Mouse (Mus musculus): ENCODE data around the gene Trarg1.
A peak's percentile ranks its signal among the peaks of the same experiment; 100 is the strongest.
"Not testable (repeated sequence)": the region's sequence is repeated elsewhere in the genome, so short reads cannot be mapped to it uniquely, and the experiment has no call there.

Gene Trarg1

DNA sequence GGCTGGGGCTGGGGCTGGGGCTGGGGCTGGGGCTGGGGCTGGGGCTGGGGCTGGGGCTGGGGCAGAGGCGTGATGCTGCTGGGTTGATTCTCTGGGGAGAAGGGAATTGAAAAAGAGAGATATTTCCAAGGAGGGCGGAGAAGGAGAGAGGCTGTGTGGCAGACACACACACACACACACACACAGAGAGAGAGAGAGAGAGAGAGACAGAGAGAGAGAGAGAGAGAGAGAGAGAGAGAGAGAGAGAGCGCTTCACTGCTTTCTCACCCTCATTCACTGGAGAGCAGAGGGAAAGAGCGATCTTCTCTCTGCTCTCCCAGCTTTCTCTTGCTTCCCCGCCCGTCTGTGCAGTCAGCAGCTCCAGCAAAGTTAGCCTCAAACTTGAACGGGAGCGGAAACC is at the start of gene Trarg1:
Trarg1 (plus strand) TSS at position 301 of the 400 bp plus-strand sequence.
- DNase-seq (ENCODE audit: low spot score), result not testable (repeated sequence)

DNA sequence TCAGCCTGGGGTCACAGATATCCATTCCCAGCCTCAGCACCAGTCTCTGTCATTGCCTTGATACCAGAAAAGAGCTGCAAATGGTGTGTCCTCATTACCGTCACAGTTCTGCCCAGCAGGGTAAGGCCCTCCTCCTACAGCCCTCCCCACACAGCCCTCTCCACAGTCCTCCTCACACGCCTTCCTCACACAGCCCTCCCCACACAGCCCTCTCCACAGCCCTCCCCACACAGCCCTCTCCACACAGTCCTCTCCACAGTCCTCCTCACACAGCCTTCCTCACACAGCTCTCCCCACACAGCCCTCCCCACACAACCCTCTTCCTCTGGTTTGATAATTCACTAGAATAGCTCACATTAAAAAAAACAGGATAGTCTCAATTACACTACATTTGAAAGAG is 49.6 kb upstream of the Trarg1 start:
- no peak for DNase-seq (ENCODE audit: low spot score)

DNA sequence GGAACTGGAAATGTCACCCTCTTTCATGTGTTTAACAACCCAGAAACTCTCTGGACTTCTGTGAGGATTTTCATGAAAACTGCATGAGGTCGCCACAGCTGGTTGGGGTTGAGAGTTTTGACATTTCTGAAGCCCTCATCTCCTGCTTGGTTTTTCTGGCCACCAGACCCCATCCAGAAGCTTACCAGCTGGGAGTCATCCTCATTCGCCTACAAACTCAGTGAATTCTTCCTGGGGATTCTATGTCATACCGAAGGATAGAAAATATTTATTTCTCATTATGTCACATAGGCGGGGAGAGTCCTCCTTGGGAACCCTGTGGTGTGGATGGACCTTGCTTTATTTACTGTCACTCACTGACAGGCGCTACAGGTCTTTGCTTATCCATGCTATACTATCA is 49.1 kb upstream of the Trarg1 start:
- no peak for DNase-seq (ENCODE audit: low spot score)

DNA sequence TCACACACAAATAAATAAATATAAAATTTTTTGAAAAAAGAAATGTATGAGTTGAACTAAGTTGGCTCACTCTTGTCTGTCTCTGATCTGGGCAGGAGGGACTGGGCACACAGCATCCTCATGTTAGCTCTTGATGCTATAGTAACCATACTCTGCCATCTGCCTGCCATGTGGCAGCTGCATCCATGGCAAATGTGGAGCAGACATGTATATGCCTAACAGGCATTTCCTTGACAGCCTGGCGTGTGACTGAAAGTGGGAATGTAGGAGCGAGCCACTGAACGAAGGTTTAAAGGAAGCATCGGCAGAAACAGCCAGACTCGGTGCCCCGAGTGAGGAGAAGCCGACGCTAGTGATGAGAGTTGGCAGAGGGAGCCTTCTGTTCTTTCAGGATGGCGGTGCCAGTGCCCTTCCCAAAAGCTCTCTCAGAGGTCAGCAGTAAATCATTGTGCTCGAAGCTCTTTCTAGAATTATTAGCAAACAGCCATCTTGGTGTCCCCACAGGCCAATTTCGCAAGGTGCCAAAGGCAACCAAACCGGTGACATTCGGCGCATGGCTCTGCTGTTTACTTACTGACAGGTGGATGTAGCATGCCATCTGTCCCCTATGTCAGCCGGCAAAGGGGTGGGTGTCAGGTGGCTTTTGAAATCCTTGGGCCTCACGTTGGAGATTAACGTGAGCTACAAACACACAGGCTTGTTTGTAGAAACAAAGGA is 40.2 kb upstream of the Trarg1 start:
- no peak for DNase-seq (ENCODE audit: low spot score)

DNA sequence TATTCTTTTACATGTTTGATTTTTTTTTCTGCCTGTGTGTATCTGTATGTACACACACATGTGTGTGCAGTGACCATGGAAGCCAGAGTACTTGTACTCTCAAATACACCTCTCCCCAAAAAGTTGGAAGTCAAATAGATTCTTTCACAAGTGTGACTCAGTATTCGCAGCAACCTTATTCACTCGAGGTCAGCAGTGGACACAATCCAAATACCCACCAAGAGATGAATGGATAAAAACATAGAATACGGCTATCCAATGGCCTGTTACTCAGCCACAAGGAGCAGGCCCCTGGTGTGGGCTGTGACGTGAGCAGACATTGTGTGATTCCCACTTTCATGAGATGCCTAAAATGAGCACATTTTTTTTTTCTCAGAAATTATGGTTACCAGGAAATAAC is 39.4 kb upstream of the Trarg1 start:
- no peak for DNase-seq (ENCODE audit: low spot score)

DNA sequence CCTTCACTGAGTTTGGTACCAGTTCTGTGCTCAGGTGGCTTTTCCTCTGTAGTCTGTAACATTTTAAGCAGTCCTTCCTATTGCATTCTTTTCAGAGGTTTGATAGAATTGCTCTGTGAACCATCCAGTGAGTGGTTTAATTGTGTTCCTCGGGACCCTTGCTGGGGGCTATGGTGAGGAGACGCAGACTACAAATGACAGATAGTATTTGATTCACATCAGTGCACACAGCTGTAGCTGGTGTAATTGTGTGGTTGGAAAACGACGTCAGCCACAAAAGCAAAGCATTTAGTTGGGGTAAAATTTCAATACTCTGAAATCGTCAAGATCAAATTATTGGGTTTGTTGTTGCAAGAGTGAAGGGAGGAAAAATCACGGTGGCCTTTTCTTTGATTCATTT is 35.4 kb upstream of the Trarg1 start:
- DNase-seq (ENCODE audit: low spot score), result no peak

DNA sequence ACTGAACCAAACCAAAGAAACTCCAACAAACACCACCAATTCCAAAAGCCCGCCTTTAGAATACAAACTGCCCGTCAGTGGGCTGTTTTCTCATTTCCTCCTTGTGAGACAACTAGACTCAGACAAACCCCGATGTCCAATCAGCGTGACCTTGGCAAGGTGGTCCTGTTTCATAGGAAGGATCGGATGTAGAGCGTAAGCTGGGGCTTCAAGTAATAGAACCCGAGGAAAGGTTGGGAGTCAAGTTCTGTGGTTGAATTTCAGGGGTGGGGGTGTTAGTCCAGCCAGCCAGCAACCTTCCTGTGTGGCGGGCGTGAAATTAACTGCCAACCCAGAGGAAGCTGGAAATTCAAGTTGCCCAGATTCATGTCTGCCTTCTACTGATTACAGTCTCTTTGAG is 34.6 kb upstream of the Trarg1 start:
- DNase-seq (ENCODE audit: low spot score), result no peak

DNA sequence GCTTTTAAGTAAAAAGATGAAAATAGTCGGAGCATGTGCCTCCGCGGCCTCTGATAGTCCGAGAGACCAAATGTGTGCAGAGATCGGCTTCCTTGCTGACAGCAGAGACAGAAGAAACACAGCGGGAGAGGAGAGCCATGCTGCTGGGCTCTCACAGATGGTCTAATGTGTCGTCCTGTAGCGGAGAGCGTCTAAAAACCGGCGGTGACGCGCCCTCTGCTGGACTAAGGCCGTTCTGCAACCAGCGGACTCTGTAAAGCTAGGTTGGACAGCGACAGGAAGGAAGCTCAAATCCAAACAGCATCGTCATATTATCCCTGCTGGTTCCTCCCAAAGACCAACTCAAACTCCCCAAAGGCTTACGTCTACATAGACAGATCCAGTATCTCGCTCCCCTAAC is 33.7 kb upstream of the Trarg1 start:
- DNase-seq (ENCODE audit: low spot score), result peak; percentile 87

DNA sequence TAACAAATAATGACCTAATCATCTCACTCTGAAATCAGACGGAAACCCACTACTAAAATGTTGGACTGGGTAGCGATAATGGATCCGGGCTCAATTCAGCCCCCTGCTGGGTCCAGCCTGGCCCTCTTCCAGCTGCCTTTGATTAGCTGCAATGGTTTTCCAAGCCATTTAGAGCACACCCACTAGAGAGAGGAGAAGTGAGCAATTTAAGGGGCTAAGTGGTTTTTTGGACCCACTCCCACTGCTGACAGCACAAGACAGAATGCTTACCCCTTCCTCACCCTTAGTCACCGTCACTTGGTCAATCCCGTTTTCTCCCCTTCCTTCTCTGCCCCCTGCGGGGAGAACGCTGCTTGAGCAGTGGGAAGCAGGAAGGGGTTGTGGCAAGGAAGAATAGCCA is 32.5 kb upstream of the Trarg1 start:
- no peak for DNase-seq (ENCODE audit: low spot score)

DNA sequence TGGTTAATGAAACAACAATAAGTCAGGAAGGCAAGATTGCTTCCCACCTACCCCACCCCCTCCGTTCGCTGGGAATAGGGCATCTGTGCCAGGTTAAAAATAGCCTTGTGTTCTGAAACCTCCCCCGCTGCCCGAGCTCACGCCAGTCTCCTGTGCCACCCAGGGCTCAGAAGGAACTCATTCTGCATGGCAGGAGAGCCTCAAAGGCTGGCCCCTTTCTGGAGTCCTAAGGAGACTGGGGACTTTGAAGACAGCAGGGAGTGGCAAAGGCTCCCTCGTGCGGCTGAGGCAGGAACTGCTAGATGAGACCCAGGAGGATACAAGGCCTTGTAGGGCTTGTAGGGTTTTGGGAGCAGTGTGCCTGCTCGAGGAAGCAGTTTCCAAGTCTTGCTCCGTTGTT is 32.1 kb upstream of the Trarg1 start:
- peak; percentile 58 for DNase-seq (ENCODE audit: low spot score)

DNA sequence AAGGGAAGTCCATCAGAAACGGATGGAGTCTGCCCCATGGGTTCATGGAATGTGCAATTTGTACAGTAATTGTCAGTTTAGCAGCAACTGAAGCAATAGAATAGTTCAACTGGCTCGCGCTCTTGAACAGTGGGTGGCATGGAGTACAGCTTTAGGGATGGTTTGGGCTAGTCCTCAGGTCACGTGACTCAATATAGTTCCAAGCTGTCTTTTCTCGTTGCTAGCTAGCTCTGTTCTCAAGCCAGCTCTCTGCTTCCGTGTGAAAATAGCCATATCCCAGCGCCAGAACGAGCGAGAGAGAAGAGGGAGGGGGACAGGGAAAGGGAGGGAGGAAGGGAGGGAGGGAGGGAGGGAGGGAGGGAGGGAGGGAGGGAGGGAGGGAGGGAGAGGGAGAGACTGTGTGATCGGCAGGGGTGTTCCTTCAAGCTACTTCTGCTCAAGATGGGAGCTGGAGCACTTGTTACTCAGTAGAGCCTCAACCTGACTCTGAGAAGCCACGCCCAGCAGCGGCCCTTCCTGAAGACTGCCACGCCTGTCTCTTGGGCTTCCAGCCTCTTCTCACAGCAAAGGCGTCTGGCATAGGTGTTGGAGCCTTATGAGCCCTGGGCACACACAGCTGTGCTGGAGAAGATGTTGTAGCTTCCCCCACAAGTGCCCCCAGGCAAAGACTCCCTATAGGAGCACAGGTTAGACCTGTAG is 28.6 kb upstream of the Trarg1 start:
- DNase-seq (ENCODE audit: low spot score), result no peak

DNA sequence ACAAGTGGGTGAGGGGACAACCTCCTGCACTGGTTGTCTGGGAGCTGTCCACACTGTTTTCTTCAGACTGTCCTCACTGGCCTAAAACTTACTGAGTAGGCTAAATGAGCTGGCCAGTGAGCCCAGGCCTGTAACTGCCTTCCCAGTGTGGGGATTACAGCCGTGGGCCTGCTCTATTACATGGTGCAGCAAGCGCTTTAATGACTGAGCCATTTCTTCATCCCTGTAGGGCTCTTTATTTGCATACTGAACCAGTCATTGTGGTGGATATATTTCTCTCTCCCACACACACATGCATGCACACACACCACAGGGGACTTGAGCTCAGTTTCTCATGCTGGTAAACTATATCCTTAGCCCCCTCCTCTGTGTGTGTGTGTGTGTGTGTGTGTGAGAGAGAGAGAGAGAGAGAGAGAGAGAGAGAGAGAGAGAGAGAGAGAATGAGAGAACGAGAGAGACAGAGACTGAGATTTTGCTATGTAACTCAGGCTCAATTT is 26.7 kb upstream of the Trarg1 start:
- DNase-seq (ENCODE audit: low spot score), result no peak

DNA sequence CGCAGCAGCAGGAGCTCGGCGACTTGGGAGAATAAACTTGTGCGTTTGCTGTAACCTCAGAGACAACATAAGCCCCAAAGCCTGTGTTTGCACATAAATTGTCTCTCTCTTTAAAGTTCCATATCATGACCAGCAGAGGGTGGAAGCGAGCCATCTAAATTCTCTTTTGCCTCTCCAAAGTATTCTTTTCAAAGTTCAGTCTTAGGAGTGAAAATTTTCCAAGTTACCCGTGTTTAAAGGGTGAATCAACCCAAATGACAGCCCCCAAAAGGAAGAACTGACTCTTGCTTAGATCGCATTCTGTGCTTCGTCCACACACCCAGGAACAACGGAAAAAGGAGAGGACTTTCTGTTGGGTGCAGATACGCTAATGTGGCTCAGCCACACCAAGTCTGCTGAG is 24.5 kb upstream of the Trarg1 start:
- DNase-seq (ENCODE audit: low spot score), result peak; percentile 24

DNA sequence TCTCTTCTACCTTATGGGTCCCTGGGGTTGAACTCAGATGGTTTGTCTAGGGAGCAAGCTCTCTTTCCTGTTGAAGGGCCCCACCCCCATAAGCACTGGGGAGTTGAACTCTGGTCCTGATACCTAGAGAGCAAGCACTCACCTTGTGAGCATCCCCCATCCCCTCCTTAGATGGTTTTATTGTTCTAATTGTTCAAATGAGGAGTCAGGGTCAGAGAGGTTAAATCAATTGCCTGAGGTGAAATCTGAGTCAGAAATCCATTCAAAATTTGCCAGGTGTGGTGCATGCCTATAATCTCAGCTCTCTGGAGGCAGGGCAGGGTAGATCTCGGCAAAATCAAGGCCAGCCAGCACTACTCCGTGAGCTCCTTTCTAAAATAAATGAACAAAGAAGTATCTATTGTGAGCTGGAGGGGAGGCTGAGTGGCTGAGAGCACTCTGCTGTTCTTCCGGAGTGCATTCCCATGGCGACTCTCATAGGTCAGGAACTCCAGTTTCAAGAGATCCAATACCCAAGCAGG is 22.1 kb upstream of the Trarg1 start:
- no peak for DNase-seq (ENCODE audit: low spot score)

DNA sequence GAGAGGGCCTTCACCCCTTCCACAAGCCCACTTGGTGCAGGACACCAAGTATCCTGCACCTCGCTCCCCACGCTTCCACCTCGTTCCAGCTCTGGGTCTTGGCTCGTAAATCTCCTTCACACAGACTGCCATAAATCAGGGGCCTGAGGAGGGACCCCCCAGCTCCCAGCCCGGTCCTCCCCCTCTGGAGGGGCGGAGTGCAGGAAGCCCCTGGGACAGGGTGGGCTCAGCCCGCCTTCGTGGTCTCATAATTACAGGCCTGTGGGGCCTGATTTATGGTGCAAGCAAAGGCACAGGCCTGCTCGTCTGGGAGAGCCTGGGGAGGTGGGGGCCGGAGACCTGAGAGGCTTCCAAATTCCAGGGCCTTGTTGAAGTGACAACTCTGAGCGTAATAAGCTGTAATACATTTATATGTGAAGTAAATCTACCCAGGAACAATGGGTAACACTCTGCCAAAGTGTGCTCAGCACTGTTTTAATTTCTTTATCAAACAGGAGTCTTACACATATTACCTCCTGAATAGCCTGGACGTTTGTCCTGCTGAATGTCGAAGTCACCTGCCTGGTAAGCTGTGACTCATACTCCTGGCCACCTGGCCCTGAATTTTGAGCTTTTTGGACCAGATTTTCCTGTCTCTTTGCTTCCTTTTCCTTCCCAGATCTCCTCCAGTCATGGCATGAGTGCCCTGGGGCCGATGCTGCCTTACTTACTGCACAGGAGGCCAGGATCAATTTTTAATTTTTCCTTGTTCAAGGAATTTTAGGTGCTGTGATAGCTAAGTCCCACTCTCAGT is 20.3 kb upstream of the Trarg1 start:
- no peak for DNase-seq (ENCODE audit: low spot score)

DNA sequence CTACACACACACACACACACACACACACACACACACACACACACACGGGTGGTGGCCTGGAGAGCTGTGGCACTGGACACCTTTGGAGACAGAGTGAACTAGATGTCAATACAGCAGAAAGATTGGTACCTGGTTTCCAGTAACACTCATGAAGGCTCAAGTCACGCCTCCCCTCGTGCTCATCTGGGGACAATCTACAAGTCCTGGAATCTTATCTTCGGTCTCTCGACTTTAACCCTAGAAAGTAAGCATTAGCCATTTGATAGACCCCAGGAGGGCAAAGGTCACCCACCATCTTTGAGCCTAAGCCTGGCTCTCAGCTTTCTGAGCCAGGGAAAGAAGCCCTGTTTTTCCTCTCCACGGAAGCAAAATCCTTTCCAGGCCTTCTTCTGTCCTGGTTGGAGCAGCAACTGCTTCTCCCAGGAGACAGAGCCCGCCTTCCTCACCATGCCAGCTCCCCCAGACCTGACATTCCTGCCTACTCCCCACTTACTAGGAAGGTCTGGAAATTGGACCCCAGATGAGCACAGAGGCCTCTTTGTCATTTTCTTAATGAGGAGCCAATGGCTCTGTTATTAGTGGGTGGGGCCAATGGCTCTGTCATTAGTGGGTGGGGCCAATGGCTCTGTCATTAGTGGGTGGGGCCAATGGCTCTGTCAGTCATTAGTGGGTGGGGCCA is 17.7 kb upstream of the Trarg1 start:
- no peak for DNase-seq (ENCODE audit: low spot score)

DNA sequence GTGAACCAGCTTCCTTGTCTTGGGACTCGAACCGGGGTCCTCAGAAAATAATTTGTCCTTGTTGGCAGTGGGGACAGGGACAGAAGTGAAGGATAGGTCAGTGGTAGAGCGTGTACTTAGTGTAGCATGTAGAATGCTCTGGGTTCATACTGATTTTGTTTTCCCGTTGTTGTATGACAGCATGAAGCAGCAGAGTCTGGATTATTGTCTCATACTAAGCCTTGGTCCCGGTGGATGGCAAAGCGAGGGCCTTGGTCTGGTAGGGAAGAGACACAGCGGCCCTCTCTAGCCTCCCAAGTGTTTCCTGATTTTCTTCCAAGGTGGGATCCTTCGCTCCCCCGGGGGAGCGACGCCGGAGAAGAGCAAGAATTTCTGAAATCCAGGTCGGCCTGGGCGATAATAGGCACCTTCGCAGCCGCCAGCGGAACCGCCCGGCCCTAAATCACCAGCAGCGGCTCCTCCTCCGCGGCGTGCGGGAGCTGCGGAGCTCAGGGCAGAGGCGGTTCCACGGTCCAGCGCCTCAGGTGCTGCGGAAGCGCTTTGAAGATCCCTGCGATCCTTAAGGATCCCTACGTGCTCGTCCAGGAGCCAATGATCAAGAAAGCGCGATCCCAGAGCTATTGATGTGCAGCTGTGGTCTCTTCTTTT is 13.5 kb upstream of the Trarg1 start:
- DNase-seq (ENCODE audit: low spot score), result no peak

DNA sequence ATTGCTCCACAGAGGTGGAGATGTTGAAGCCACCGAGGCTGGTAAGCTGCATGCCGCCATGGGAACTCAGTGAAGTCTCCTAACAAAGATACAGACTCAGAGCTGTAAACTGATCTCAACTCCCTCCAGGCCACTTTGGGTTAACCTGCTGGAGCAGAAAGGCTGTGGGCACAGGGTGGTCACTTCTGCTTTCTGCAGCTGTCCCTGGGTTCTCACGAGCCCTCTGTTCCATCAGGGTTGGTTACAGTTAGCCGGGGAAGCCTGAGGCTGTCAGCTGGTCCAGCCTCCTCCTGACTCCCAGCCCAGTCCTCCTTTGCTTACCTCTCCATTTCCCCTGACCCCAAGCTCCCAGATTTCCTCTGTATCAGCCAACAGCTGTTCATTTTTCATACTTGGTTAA is 11.8 kb upstream of the Trarg1 start:
- DNase-seq (ENCODE audit: low spot score), result no peak

DNA sequence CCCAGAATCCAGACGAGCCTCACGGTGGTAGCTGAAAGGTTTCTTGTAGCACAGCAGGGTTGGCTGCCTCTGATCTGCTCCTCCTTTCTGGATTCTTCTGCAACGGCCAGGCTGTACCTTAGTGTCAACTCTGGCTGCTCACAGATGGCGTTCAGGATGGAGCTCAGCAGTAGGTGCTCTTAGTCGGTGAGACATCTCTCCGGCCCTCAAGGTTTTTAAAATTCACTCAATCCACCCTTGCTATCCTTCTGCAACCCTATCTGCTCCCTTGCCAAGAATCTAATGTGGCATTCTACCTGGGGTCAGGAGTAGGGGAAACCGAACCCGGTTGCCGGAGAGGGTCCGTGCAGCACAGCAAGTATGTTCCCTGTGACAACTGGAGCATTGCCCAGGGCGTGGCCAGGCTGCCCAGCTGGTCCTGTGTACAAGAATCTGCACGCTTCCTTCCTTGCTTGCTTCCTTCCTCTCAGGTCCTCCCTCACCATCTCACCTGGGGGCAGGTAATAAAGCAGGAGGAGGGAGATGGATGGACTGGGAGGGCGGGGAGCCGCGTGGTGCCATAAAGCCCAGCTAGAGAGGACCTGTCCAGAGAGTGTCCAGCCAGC is 7.6 kb upstream of the Trarg1 start, which contains the start of gene Bhlha9:
Bhlha9 (plus strand) TSS at position 600 of the 605 bp plus-strand sequence.
- DNase-seq (ENCODE audit: low spot score), result no peak

DNA sequence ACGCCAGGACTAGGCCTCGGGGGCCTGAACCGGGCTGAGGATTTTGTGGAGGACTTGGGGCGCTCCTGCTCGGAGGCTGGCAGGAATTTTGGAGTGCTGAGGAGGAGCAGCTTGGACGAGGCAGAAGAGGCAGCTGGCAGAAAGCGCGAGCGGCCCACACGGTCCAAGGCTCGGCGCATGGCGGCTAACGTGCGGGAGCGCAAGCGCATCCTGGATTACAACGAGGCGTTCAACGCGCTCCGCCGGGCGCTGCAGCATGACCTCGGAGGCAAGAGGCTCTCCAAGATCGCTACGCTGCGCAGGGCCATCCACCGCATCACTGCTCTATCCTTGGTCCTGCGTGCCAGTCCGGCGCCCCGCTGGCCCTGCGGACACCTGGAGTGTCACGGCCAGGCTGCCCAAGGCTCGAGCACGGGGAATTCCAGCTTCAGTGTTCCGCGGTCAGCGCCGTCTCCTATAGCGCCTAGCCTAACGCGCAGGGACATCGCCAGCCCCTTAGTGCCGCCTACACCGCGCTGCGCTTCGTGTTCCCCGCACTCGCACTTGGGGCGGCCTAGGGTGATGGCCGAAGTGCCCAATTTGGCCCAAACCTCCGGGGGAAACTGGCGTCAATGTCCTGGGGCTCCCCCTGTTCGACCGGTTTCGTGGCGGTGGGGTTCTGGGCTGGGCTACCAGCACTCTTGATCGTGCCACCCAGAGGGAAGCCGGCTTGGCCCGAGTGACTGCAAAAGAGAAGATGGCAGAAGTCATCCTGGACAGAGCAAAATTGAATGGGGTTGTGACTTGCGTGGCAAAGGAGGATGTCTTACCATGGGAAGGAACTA is 6.8 kb upstream of the Trarg1 start:
- DNase-seq (ENCODE audit: low spot score), result no peak

All from lung, postnatal 25 days (tissue).